13 mouse cellular contexts compared by ENCODE assay signal in genomic region chr2:73270071-73270592, GRCm38 (mm10). TPM values are rescaled to one million over a fixed set of nuclear protein-coding genes. Genes with fewer than 3 reads are reported as not detected.
DNase-seq lines count a peak whose midpoint lies in the region; ATAC-seq and TF ChIP-seq lines count a peak whose summit lies in the region.
"Had no signal": no experiment of that assay in that cellular context is flagged by ENCODE, and none has a peak within 500 bp of the region (broad histone marks: within the 10 kb centered on the region; RNA-seq: fewer than 3 reads in every experiment).

No protein-coding gene starts in this region.

- H3K27ac ChIP-seq in hindbrain, embryonic 11.5 days (ENCODE audit: low read depth, low read length): no peak overlapping the region
- no peak overlapping the region for H3K27ac ChIP-seq in hindbrain, embryonic 16.5 days (ENCODE audit: low read depth, low read length)
- H3K27ac ChIP-seq in embryonic facial prominence, embryonic 15.5 days (replicated peaks): 0 out of 2 replicates have a peak overlapping the region, but pooled peaks have one; percentile 28
- H3K27ac ChIP-seq in limb, embryonic 14.5 days (replicated peaks; ENCODE audit: low read depth, low read length): no peak overlapping the region
- no peak overlapping the region for H3K27ac ChIP-seq in gastrocnemius, adult 2 months
- H3K27ac ChIP-seq: liver, embryonic 15.5 days had no signal

- TF ChIP-seq CTCF in gastrocnemius, adult 2 months (IDR thresholded peaks at IDR 0.05): no peak

- no peak for DNase-seq in hindbrain, embryonic 11.5 days (ENCODE audit: low spot score)
- DNase-seq in ZHBTc4 (ENCODE audit: low read depth, low spot score): peak; percentile 24
- DNase-seq in limb, embryonic 14.5 days (ENCODE audit: low spot score): no peak
- DNase-seq in left cerebral cortex, postnatal 10 days (ENCODE audit: extremely low spot score in 1 of 2, low spot score in 2 of 2): no peak
- DNase-seq in gastrocnemius, adult 2 months: no peak
- DNase-seq in cerebellum, adult 8-10 months: no peak
- DNase-seq: layer of hippocampus, adult 9-11 months; right cerebral cortex, postnatal 4 days had no signal

- intact Hi-C loops in left cerebral cortex, postnatal 10 days (cut with DNase I): loop anchor here (5.0 to 10.0 kb wide), 2 partner anchors 293 to 635 kb away; no protein-coding TSS in a partner anchor
- intact Hi-C loops in gastrocnemius, adult 2 months (cut with DNase I): no loop called here

- peaks cover 14% of the 10 kb centered on the region for H3K4me1 ChIP-seq in hindbrain, embryonic 11.5 days (replicated peaks; ENCODE audit: control insufficient read depth, insufficient read depth, low read length)
- H3K4me1 ChIP-seq in hindbrain, embryonic 16.5 days (ENCODE audit: control insufficient read depth, insufficient read depth, low read depth, low read length): peaks cover 21% of the 10 kb centered on the region
- peaks cover 48% of the 10 kb centered on the region for H3K4me1 ChIP-seq in embryonic facial prominence, embryonic 15.5 days
- peaks cover 27% of the 10 kb centered on the region for H3K4me1 ChIP-seq in limb, embryonic 14.5 days (ENCODE audit: control insufficient read depth, insufficient read depth, low read length)

- H3K9ac ChIP-seq in hindbrain, embryonic 11.5 days (ENCODE audit: low read depth, low read length): no peak overlapping the region
- no peak overlapping the region for H3K9ac ChIP-seq in hindbrain, embryonic 16.5 days (ENCODE audit: low read depth, low read length)
- no peak overlapping the region for H3K9ac ChIP-seq in embryonic facial prominence, embryonic 15.5 days
- H3K9ac ChIP-seq in limb, embryonic 14.5 days (ENCODE audit: low read depth, low read length, severe bottlenecking): no peak overlapping the region
- H3K9ac ChIP-seq: liver, embryonic 15.5 days had no signal

- no peaks in the 10 kb centered on the region for H3K36me3 ChIP-seq in hindbrain, embryonic 11.5 days (ENCODE audit: control insufficient read depth, insufficient read depth, low read length)
- no peaks in the 10 kb centered on the region for H3K36me3 ChIP-seq in hindbrain, embryonic 16.5 days (ENCODE audit: control insufficient read depth, insufficient read depth, low read length)
- no peaks in the 10 kb centered on the region for H3K36me3 ChIP-seq in embryonic facial prominence, embryonic 15.5 days
- no peaks in the 10 kb centered on the region for H3K36me3 ChIP-seq in limb, embryonic 14.5 days (ENCODE audit: control insufficient read depth, insufficient read depth, low read length)
- H3K36me3 ChIP-seq: liver, embryonic 15.5 days had no signal

- peak overlapping the region; percentile 12; the same call in 1 of the 2 replicates for H3K4me3 ChIP-seq in hindbrain, embryonic 11.5 days (ENCODE audit: low read depth, low read length)
- H3K4me3 ChIP-seq in hindbrain, embryonic 16.5 days (ENCODE audit: low read length): no peak overlapping the region
- peak overlapping the region; percentile 45; the same call in 1 of the 2 replicates for H3K4me3 ChIP-seq in embryonic facial prominence, embryonic 15.5 days (replicated peaks)
- 0 out of 2 replicates have a peak overlapping the region, but pooled peaks have one; percentile 47 for H3K4me3 ChIP-seq in limb, embryonic 14.5 days (replicated peaks; ENCODE audit: low read length)
- no peak overlapping the region for H3K4me3 ChIP-seq in gastrocnemius, adult 2 months
- H3K4me3 ChIP-seq: liver, embryonic 15.5 days had no signal

- H3K27me3 ChIP-seq in hindbrain, embryonic 11.5 days (ENCODE audit: control insufficient read depth, insufficient read depth, low read length): peaks cover 62% of the 10 kb centered on the region
- peaks cover 46% of the 10 kb centered on the region for H3K27me3 ChIP-seq in hindbrain, embryonic 16.5 days (replicated peaks; ENCODE audit: control insufficient read depth, insufficient read depth, low read length)
- peaks cover 71% of the 10 kb centered on the region for H3K27me3 ChIP-seq in embryonic facial prominence, embryonic 15.5 days
- H3K27me3 ChIP-seq in limb, embryonic 14.5 days (ENCODE audit: control insufficient read depth, insufficient read depth, low read length): peaks cover 90% of the 10 kb centered on the region

- 1% methylated on average over 14 of the region's 14 CpGs for WGBS in hindbrain, embryonic 11.5 days
- 7% methylated on average over 14 of the region's 14 CpGs for WGBS in hindbrain, embryonic 16.5 days
- WGBS in embryonic facial prominence, embryonic 15.5 days: 9% methylated on average over 14 of the region's 14 CpGs
- WGBS in limb, embryonic 14.5 days: 5% methylated on average over 14 of the region's 14 CpGs

- ATAC-seq in hindbrain, embryonic 11.5 days (ENCODE audit: low FRiP score): no peak
- ATAC-seq in hindbrain, embryonic 16.5 days: no peak
- ATAC-seq in embryonic facial prominence, embryonic 15.5 days (ENCODE audit: insufficient number of reproducible peaks, low FRiP score, low TSS enrichment, low read depth): no peak
- ATAC-seq in limb, embryonic 14.5 days (ENCODE audit: low FRiP score, low read depth): no peak

- H3K4me2 ChIP-seq in hindbrain, embryonic 11.5 days (replicated peaks; ENCODE audit: low read depth, low read length): peak overlapping the region; percentile 76
- no peak overlapping the region; the same call in 1 of the 2 replicates for H3K4me2 ChIP-seq in hindbrain, embryonic 16.5 days (ENCODE audit: low read length)
- peak overlapping the region; percentile 56 for H3K4me2 ChIP-seq in embryonic facial prominence, embryonic 15.5 days (replicated peaks)
- peak overlapping the region; percentile 75; the same call in 1 of the 2 replicates for H3K4me2 ChIP-seq in limb, embryonic 14.5 days (replicated peaks; ENCODE audit: low read depth, low read length, severe bottlenecking)

- no peaks in the 10 kb centered on the region for H3K9me3 ChIP-seq in hindbrain, embryonic 11.5 days (ENCODE audit: control insufficient read depth, low read length)
- H3K9me3 ChIP-seq in hindbrain, embryonic 16.5 days (ENCODE audit: control insufficient read depth, low read length): no peaks in the 10 kb centered on the region
- no peaks in the 10 kb centered on the region for H3K9me3 ChIP-seq in embryonic facial prominence, embryonic 15.5 days (replicated peaks)
- H3K9me3 ChIP-seq in limb, embryonic 14.5 days (ENCODE audit: control insufficient read depth, low read length): no peaks in the 10 kb centered on the region
- H3K9me3 ChIP-seq: liver, embryonic 15.5 days had no signal

- TF ChIP-seq POLR2A in limb, embryonic 14.5 days (IDR thresholded peaks at IDR 0.05; ENCODE audit: borderline replicate concordance, extremely low read depth, insufficient read depth, insufficient read length): no peak

RNA-seq across cellular contexts. Expression of gene Sp9, which starts 1.6 kb away (rescaled TPM):
- 3.0 and 3.7 TPM in 2 replicates for polyA plus RNA-seq in hindbrain, embryonic 11.5 days (2014; fragmentation: Nextera tagmentation; extraction: Ambion mirVana)
- polyA plus RNA-seq in hindbrain, embryonic 16.5 days (2015; fragmentation: Nextera tagmentation; extraction: Ambion mirVana): 0.35 and 0.96 TPM in 2 replicates
- polyA plus RNA-seq in embryonic facial prominence, embryonic 15.5 days (2015; fragmentation: Nextera tagmentation; extraction: Ambion mirVana): 2.7 and 2.9 TPM in 2 replicates
- 2.4 and 2.5 TPM in 2 replicates for polyA plus RNA-seq in limb, embryonic 14.5 days (2012; rRNA removed)
- polyA plus RNA-seq in limb, embryonic 14.5 days (2014; fragmentation: Nextera tagmentation; extraction: Ambion mirVana): 1.7 and 2.5 TPM in 2 replicates
- total RNA-seq in left cerebral cortex, postnatal 10 days (2021): 1 to 10 TPM; 3.4 to 4.4 TPM
- not detected for total RNA-seq in gastrocnemius, adult 2 months (2021)
- total RNA-seq: gastrocnemius, postnatal 36 days had no signal
- polyA plus RNA-seq: kidney, adult 2 months; liver, embryonic 15.5 days had no signal

RNA-seq across cellular contexts. Expression of gene Scrn3, which starts 42.3 kb away (rescaled TPM):
- 10.7 and 12.7 TPM in 2 replicates for polyA plus RNA-seq in hindbrain, embryonic 11.5 days (2014; fragmentation: Nextera tagmentation; extraction: Ambion mirVana)
- 8.2 and 8.4 TPM in 2 replicates for polyA plus RNA-seq in hindbrain, embryonic 16.5 days (2015; fragmentation: Nextera tagmentation; extraction: Ambion mirVana)
- 14.1 and 14.7 TPM in 2 replicates for polyA plus RNA-seq in embryonic facial prominence, embryonic 15.5 days (2015; fragmentation: Nextera tagmentation; extraction: Ambion mirVana)
- polyA plus RNA-seq in limb, embryonic 14.5 days (2012; rRNA removed): 12.0 and 13.6 TPM in 2 replicates
- 12.0 and 12.2 TPM in 2 replicates for polyA plus RNA-seq in limb, embryonic 14.5 days (2014; fragmentation: Nextera tagmentation; extraction: Ambion mirVana)
- total RNA-seq in left cerebral cortex, postnatal 10 days (2021): 10 to 100 TPM in 1 of 2 experiments, 1 to 10 TPM in 1; 9.6 to 11.5 TPM
- total RNA-seq in gastrocnemius, adult 2 months (2021): 10 to 100 TPM; 50.4 to 51.0 TPM

RNA-seq across cellular contexts. Expression of gene Cir1, which starts 42.4 kb away (rescaled TPM):
- 23.0 and 23.8 TPM in 2 replicates for polyA plus RNA-seq in hindbrain, embryonic 11.5 days (2014; fragmentation: Nextera tagmentation; extraction: Ambion mirVana)
- polyA plus RNA-seq in hindbrain, embryonic 16.5 days (2015; fragmentation: Nextera tagmentation; extraction: Ambion mirVana): 20.9 and 23.8 TPM in 2 replicates
- polyA plus RNA-seq in embryonic facial prominence, embryonic 15.5 days (2015; fragmentation: Nextera tagmentation; extraction: Ambion mirVana): 23.3 and 26.6 TPM in 2 replicates
- polyA plus RNA-seq in limb, embryonic 14.5 days (2012; rRNA removed): 14.4 and 22.1 TPM in 2 replicates
- 25.2 and 27.8 TPM in 2 replicates for polyA plus RNA-seq in limb, embryonic 14.5 days (2014; fragmentation: Nextera tagmentation; extraction: Ambion mirVana)
- 10 to 100 TPM; 24.4 to 25.3 TPM for total RNA-seq in left cerebral cortex, postnatal 10 days (2021)
- total RNA-seq in gastrocnemius, adult 2 months (2021): 10 to 100 TPM; 12.0 to 12.7 TPM

RNA-seq across cellular contexts. Expression of gene Ola1, which starts 51.4 kb away (rescaled TPM):
- 97.6 and 100 TPM in 2 replicates for polyA plus RNA-seq in hindbrain, embryonic 11.5 days (2014; fragmentation: Nextera tagmentation; extraction: Ambion mirVana)
- 97.0 and 110 TPM in 2 replicates for polyA plus RNA-seq in hindbrain, embryonic 16.5 days (2015; fragmentation: Nextera tagmentation; extraction: Ambion mirVana)
- 90.7 and 91.1 TPM in 2 replicates for polyA plus RNA-seq in embryonic facial prominence, embryonic 15.5 days (2015; fragmentation: Nextera tagmentation; extraction: Ambion mirVana)
- polyA plus RNA-seq in limb, embryonic 14.5 days (2012; rRNA removed): 33.6 and 49.7 TPM in 2 replicates
- 89.8 and 95.4 TPM in 2 replicates for polyA plus RNA-seq in limb, embryonic 14.5 days (2014; fragmentation: Nextera tagmentation; extraction: Ambion mirVana)
- 100 to 1,000 TPM; 108 to 119 TPM for total RNA-seq in left cerebral cortex, postnatal 10 days (2021)
- total RNA-seq in gastrocnemius, adult 2 months (2021): 10 to 100 TPM; 49.3 to 58.1 TPM

Comparison
In these comparisons a context has a peak if more than half of its experiments do, and no peak if none do; other contexts are left out.
1. H3K4me3 ChIP-seq: peak in hindbrain, embryonic 11.5 days (single experiment), embryonic facial prominence, embryonic 15.5 days (single experiment) and limb, embryonic 14.5 days (single experiment); none in hindbrain, embryonic 16.5 days (single experiment) and gastrocnemius, adult 2 months (single experiment).